Mouse (Mus musculus): ENCODE measurements around the gene Ddx3y.

Gene Ddx3y

DNA sequence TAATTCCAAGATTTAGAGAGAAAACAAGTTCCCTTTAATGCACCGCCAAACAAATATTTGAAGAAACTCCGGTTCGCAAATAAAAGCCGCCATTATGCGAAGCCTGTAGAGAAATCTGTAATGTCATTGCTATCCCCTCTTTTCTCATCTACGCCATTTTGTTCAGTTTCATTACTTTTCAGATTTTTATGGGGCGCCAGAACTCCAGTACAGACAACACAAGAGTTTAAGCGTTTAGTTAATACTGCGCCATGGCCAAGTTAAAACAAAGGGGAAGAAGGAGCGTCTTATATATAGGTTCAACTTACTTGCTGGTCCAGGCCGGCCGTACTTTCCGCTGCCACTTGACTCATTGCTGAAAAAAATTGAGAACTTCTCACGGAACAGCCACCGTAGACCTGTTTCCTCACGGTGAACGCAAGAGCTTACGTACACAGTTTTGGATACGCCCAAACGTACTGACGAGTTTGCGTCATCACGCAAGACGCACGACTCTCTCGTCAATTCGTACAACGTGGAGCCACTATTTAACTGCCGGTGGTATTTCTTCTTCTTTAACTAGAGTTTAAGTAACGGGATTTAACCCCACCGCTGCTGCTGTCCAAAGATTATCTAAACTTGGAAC is at the start of gene Ddx3y:
Gene Ddx3y (minus strand): TSS at position 459 of the 625 bp plus-strand sequence.
- DNase-seq (ENCODE audit: low spot score in 2 of 2), result peak in 1 of 2 experiments; percentile 91

DNA sequence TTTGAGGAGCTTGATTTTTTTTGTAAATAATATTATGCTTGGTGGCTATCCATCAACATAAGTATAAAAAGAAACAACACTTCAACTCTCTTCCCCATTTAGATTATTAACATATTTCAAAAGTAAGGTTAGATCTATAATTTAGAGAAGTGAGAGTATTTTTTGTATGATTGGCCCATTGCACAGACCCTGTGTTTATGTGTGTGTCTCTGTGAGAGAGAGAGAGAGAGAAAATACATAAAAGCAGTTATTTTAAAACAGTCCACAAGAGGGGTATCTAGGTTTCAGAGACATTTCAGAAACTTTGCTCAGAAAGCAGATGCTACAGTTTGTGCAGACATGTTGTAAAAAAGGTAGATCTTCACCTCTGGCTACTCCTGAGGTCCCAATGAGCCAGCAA is 7.3 kb upstream of the Ddx3y start:
- DNase-seq (ENCODE audit: low spot score in 2 of 2), result no peak

DNA sequence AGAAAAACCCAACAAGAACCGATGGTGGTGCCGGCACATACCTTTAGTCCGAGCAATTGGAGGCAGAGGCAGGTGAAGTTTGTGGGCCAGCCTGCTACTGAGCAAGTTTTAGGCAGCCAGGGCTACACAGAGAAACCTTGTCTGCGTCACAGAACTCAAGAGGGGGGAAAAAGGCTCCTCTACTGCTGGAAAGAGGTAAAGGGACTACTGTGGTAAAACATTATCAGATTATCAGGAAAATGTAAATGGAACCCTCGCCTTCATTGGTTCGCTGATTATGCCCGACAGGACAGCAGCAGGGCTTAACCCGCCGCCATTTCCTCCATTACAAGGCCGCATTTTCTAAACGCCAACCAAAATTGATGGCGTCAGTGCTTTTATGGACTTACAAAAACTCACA is 694 bp downstream of the Ddx3y start:
- peak in 1 of 2 experiments; percentile 22 for DNase-seq (ENCODE audit: low spot score in 2 of 2)

DNA sequence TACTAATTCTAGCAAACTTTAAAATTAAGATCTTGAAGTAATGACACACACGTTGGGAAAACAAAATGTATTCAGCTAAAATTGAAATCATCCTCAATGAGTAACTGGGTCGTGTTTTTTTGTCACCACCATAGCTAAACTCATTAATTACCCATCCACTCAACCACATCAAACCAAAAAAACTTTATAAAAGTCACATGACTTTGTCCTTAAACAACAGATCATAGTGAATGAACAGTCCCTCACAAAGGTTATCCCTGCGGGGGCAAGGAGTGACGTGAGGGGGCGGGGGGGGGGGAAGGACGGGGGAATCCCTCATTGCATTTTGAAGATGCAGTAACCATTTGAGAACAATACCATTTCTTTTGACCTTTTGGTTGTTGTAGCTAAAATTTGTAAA is 40.3 kb downstream of the Ddx3y start:
- no peak for DNase-seq (ENCODE audit: low spot score in 2 of 2)

DNA sequence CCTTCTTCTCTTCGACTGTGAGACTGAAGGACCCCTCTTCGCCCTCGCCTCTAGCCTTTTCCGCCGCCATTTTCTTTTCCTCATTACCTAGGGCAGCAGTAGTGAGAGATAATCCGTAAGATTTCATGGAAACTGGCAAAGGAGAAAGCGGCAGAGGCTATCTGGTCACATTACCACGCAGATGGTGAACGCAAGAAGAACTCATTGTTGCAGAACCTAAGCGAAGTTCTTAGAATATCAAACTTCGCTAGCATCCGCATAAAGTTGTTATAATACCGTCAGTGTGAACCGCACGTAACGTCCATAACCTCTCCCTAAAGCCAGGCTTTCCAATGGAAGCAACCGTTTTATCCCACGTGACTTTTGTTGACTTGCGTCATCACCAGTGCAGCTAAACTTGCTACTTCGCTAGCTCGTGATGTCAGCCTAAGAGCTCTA is 41.0 kb downstream of the Ddx3y start, which contains the start of gene Uty:
Gene Uty (minus strand): TSS at position 334 of the 438 bp plus-strand sequence.
- peak in 1 of 2 experiments; percentile 92 for DNase-seq (ENCODE audit: low spot score in 2 of 2)

DNA sequence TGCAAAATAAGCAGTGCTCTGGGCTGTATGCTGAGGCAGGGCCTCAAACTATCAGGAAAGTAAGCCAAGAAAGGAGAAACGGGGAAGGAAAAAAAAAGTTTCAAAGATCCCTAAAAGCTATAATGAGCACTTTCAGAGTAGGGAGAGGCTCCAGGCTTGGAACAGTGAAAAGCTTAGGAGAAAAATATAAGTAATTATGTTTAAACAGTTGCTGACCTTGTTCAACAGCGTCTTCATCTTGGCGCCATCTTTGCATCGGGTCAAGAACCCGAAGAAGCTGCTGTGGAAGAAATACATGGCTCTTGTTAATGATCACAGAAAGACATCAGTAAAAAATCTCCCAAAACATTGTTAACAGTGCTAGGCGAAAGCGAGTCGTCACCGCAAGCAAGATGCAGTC is 41.5 kb downstream of the Ddx3y start:
- DNase-seq (ENCODE audit: low spot score in 2 of 2), result peak in 1 of 2 experiments; percentile 21

DNA sequence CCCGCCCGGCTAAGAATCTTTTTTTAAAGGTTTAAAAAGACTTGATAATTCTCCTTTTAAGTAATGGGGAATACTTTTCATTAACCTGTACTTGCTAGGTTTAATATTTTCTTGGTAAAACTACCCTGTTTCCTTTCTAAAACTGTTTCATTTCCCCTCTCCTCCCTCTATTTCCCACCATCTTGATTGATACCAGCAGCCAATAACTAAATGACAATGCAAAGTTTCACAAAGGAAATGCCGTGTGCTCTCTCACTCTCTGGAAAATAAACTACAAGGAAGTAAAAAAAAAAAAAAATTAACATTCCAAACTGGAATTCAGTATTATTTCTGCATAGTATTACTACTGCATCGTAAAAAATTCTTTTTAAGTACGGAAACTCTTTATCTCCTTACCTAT is 42.0 kb downstream of the Ddx3y start:
- no peak for DNase-seq (ENCODE audit: low spot score in 2 of 2)

DNA sequence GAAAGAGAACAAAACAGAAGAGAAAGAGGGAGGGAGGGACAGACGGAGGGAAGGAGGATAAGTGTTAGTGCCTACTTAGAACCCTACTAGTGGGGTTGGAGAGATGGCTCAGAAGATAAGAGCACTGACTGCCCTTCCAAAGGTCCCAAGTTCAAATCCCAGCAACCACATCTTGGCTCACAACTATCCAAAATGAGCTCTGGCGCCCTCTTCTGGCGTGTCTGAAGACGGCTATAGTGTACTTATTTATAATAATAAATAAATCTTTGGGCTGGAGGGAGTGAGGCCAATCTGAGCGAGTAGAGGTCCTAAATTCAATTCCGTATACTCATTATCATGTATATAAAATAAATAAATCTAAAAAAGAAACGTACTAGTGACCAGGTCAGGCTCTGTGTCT is 66.4 kb downstream of the Ddx3y start:
- DNase-seq (ENCODE audit: low spot score in 2 of 2), result no peak

Measured in right cerebral cortex, postnatal 10 days (tissue).